Mouse (Mus musculus) embryonic facial prominence, embryonic 13.5 days (tissue): ENCODE data around the gene Trappc5. TPM values are rescaled to one million over a fixed set of nuclear protein-coding genes. Genes with fewer than 3 reads are reported as not detected.

ENCODE experiments used
- ATAC-seq: fragments of 200-750 bp; cut with Nextera tagmentation; 2 replicates; pipeline ENCODE4 v1.8.0; 2017; ENCODE audit warnings: low read depth; ENCODE audit not compliant: insufficient number of reproducible peaks, insufficient read depth, low FRiP score, low TSS enrichment
- H3K27ac ChIP-seq: fragments of 300-500 bp; sonication (generic); 2 replicates; pipeline ENCODE4 v1.5.1; 2015; ENCODE audit warnings: moderate library complexity, mild to moderate bottlenecking, inconsistent platforms
- H3K27me3 ChIP-seq: fragments of 300-500 bp; sonication (generic); 2 replicates; pipeline ENCODE4 v1.6.1; 2015; ENCODE audit warnings: mild to moderate bottlenecking, inconsistent platforms
- H3K36me3 ChIP-seq: fragments of 300-500 bp; sonication (generic); 2 replicates; pipeline ENCODE4 v1.6.1; 2015; ENCODE audit warnings: mild to moderate bottlenecking, inconsistent platforms
- H3K4me1 ChIP-seq: fragments of 300-500 bp; sonication (generic); 2 replicates; pipeline ENCODE4 v1.6.1; 2015; ENCODE audit warnings: inconsistent platforms
- H3K4me2 ChIP-seq: fragments of 300-500 bp; sonication (generic); 2 replicates; pipeline ENCODE4 v1.6.1; 2015; ENCODE audit warnings: moderate library complexity, mild to moderate bottlenecking, inconsistent platforms
- H3K4me3 ChIP-seq: fragments of 300-500 bp; sonication (generic); 2 replicates; pipeline ENCODE4 v1.5.1; 2015; ENCODE audit warnings: mild to moderate bottlenecking, inconsistent platforms
- H3K9ac ChIP-seq: fragments of 300-500 bp; sonication (generic); 2 replicates; pipeline ENCODE4 v1.6.1; 2015; ENCODE audit warnings: mild to moderate bottlenecking, inconsistent platforms
- H3K9me3 ChIP-seq: fragments of 300-500 bp; sonication (generic); 2 replicates; pipeline ENCODE4 v1.6.1; 2016; ENCODE audit warnings: inconsistent platforms
- WGBS: fragments of 180-500 bp; shearing (Covaris S2); methylation state at CpG from one replicate; pipeline ENCODE4 v1.1.7; 2015; ENCODE audit warnings: mixed read lengths; 5-methylcytosine and 5-hydroxymethylcytosine counted together
- polyA plus RNA-seq: library from polyadenylated mRNA; unstranded; fragments of >200 nt; fragmentation: Nextera tagmentation; extraction: Ambion mirVana; gene quantifications from 2 replicates; pipeline ENCODE4 v1.2.1, GENCODE M21; 2015

The Trappc5 gene
- polyA plus RNA-seq, result 42.0 and 43.0 TPM in 2 replicates

DNA sequence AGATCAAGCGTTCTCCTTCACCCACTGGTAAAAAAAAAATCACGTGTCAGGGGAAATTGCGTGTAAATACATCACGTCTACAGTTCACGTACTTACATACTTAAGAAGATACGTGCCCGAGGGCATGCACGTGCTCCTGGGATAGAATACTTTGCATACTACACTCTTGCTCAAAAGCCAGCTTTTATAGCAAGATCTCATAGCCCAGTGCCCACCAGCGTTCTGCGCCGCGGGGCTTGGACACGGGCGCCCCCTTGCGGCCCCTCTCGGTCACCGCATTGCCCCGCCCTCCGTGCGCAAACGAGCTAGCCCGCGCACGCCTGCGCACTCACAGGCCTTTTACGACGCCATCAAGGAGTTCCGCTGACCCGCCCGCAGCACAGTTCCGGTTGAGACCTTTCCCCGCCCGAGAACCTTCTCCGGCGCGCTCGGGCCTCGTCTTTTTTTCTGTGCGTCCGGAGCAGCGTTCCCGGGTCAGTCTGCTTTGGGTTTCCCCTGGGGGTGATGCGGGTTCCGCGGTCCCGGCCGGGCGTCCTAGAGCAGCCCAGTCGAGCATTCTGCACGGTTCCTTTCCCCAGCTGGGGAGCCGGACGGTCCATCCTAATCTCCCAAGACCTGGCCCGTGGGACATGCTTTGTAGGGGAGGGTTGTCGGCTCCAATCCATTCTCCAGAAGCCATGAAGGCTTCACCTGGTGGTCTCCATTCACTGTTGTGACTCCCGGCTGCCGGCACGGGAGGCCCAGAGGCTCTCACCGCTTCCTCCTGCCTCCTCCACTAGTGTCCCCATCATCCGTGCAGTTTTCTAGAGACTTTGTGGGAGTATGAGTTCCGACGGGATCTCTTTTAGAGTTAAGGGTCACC, at the start of gene Trappc5:
Trappc5 (plus strand) TSS at position 169 of the 862 bp plus-strand sequence.
- Histone ChIP-seq H3K27me3 (no peaks in the 10 kb centered on the region), H3K27ac (peak within 1 kb of the TSS; percentile 91)

DNA sequence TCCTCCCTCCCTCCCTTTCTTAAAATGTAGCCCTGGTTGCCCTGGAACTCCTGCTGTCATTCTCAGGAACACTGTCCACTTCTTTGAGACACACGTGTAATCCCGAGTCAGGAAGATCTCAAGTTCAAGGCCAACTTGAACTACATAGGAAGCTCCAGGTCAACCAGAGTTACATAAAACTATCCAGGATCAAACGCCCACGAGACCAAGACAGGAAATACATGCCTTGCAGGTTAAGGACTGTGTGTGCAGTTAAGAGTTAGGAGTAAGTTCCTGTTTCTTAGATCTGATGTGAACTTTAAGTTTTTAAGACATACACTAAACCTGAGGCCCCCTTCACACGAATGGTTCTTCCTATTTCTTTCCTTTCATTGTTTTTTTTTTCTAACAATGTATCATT, 49.1 kb upstream of the Trappc5 start:
- peaks cover 31% of the 10 kb centered on the region for H3K27me3 ChIP-seq
- H3K27ac ChIP-seq, result no peak overlapping the region
- no peak overlapping the region for H3K4me3 ChIP-seq
- H3K4me1 ChIP-seq, result peaks cover 13% of the 10 kb centered on the region
- no peak overlapping the region for H3K9ac ChIP-seq
- H3K9me3 ChIP-seq, result no peaks in the 10 kb centered on the region
- no peak for ATAC-seq
- 59% methylated on average over 5 of the region's 5 CpGs for WGBS
- H3K4me2 ChIP-seq, result no peak overlapping the region
- H3K36me3 ChIP-seq, result no peaks in the 10 kb centered on the region

More for the DNA sequence above, at the start of gene Trappc5:
- peaks cover 15% of the 10 kb centered on the region for H3K4me1 ChIP-seq
- ATAC-seq, result peak; percentile 81
- under 1% methylated on average over 61 of the region's 61 CpGs for WGBS
- H3K9me3 ChIP-seq, result no peaks in the 10 kb centered on the region
- peaks cover 29% of the 10 kb centered on the region for H3K36me3 ChIP-seq
- H3K9ac ChIP-seq, result peak within 1 kb of the TSS; percentile 99
- peak within 1 kb of the TSS; percentile 77 for H3K4me3 ChIP-seq
- H3K4me2 ChIP-seq, result peak within 1 kb of the TSS; percentile 86

DNA sequence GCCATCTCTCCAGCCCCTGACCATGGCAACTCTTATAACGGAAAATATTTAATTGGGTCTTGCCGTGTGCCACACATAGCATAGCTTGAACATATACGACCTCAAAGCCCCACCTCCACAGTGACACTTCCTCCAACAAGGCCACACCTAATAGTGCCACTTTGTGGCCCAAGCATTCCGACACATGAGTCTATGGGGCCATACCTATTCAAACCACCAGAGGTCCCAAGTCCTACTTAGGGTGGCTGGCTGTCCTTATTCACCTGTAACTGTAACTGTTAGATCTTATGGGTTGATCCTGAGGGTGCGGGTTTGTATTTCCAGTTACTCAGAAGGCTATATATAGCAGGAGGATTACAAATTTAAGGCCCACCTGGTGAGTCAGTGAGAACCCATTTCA, 48.1 kb upstream of the Trappc5 start:
- WGBS, result 25% methylated on average over 5 of the region's 5 CpGs
- Histone ChIP-seq H3K4me1 (peaks cover 7% of the 10 kb centered on the region; the same call in 1 of the 2 replicates), H3K27me3 (peaks cover 31% of the 10 kb centered on the region), H3K4me3 (no peak overlapping the region), H3K9me3 (no peaks in the 10 kb centered on the region), H3K9ac (no peak overlapping the region), H3K4me2 (no peak overlapping the region), H3K27ac (no peak overlapping the region), H3K36me3 (no peaks in the 10 kb centered on the region)
- no peak for ATAC-seq

DNA sequence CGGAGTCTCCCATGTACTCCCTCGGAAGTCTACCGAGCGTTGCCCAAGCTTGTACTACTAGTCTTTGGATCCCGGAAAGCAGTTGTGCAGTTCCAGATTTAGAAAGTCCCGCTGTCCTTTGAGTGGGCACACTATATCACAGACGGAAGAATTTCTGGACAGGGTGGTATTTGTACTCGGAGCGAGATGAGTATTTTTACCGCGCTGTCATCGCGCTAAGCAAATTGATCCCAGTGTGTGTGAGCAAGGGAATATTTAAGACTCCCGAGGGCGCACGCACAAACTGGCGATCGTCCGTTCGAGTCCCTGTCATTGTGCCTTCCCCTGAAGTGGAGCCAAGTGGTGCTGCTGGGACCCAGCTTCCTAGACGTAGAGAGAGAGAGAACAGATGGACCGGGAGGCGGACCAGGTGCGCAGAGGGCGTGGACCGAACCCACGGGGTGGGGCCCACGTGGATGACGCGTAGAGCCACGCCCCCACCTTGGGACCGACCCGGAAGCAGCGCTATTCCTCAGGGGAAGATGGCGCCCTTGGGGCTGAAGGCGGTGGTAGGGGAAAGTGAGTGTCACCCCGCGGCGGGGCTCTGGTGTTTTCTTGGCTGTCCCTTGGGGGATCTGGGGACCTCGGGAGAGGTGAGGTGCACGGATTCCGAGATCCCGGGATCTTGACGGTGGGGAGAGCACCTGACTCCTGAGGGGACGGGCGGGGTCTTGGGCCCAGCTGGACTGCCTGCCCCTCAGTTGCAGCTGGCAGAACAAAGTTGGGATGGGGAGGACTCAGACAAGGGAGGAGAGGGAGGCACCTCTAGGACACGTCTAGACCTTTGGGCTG, 45.2 kb upstream of the Trappc5 start, which contains the start of gene Stxbp2:
Stxbp2 (plus strand) TSS at position 309 of the 831 bp plus-strand sequence.
- Histone ChIP-seq H3K9ac (peak within 1 kb of the TSS; percentile 72), H3K4me1 (peaks cover 7% of the 10 kb centered on the region; the same call in 1 of the 2 replicates), H3K4me2 (peak within 1 kb of the TSS; percentile 76), H3K27ac (no peak within 1 kb of the TSS), H3K27me3 (peaks cover 31% of the 10 kb centered on the region), H3K9me3 (no peaks in the 10 kb centered on the region), H3K4me3 (peak within 1 kb of the TSS; percentile 56), H3K36me3 (no peaks in the 10 kb centered on the region)
- ATAC-seq, result peak; percentile 75
- 5% methylated on average over 47 of the region's 47 CpGs for WGBS

DNA sequence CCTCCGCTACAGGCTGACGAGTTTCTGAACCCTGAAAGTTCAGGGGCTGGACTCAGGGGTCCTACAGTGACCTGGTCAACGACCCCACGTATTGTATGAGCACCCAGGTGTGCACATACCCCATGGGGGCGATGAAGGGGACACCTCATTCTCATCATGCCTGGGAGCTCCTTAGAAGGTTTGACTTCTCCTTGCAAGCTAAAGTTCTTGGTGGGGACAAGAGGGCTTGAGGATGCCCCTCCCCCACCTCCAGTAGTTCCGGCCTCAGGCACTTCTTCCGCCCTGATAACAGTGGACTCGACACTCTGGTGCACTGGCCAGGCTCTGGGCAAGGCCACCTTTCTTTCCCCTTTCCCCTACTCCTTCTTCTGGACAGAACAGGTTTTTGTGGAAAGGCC, 44.6 kb upstream of the Trappc5 start:
- 18% methylated on average over 8 of the region's 8 CpGs for WGBS
- Histone ChIP-seq H3K27me3 (peaks cover 31% of the 10 kb centered on the region), H3K9ac (peak overlapping the region; percentile 72), H3K4me1 (peaks cover 7% of the 10 kb centered on the region; the same call in 1 of the 2 replicates), H3K4me3 (peak overlapping the region; percentile 56), H3K27ac (no peak overlapping the region), H3K4me2 (peak overlapping the region; percentile 76), H3K9me3 (no peaks in the 10 kb centered on the region), H3K36me3 (no peaks in the 10 kb centered on the region)
- ATAC-seq, result no peak

DNA sequence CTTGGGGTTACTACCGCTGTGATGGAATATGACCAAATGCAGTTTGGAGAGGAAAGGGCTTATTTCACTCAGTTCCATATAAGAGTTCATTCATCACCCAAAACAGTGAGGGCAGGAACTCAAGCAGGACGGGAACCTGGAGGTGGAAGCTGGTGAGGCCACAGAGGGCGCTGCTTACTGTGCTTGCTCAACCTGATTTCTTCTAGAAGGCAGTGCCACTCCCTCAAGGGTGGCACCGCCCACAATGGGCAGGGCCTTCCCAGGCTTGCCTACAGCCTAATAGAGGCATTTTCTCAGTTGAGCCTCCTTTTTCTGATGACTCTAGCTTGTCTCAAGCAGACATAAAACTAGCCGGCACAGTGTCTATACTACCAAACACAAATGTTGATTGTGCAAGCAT, 30.3 kb upstream of the Trappc5 start:
- WGBS, result 23% methylated on average over 5 of the region's 5 CpGs
- Histone ChIP-seq H3K4me2 (no peak overlapping the region), H3K4me3 (no peak overlapping the region), H3K9me3 (no peaks in the 10 kb centered on the region), H3K36me3 (0 out of 2 replicates have a peak, but pooled peaks cover 3% of the 10 kb centered on the region), H3K27ac (no peak overlapping the region), H3K9ac (no peak overlapping the region), H3K4me1 (no peaks in the 10 kb centered on the region), H3K27me3 (no peaks in the 10 kb centered on the region)
- ATAC-seq, result no peak

DNA sequence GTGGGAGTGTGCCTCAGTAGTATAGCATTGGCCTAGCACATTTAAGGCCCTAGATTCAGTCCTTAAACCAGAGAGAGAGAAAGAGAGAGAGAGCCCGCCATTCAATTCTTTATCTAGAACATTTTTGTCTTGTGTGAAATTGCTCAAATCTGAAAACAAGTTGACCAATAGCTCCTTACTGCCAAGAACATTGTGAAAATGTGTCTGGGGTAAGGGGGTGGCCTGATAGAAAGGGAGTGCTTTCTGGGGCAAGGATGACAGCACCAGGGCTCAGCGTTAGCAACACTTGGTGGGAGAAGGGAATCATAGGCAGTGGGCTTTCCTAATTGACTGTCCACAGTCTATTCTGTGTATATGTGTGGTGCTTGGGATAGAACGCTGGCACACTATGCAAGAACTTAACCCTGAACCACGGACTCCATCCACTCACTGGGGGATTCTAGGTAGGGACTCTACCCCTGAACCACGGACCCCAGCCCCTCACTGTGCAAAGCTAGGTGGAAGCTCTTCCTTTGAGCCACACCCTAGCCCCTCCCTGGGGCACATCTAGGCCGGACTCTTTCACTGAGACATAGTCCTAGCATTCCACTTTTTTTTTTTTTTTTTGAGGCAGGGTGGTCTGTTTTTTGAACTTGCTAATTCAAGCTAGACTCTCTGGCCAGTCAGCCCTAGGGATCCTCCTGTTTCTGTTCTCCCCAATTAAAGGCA, 29.1 kb upstream of the Trappc5 start:
- WGBS, result 79% methylated on average over 6 of the region's 6 CpGs
- no peak for ATAC-seq
- no peaks in the 10 kb centered on the region for H3K27me3 ChIP-seq
- no peak overlapping the region for H3K4me3 ChIP-seq
- H3K4me1 ChIP-seq, result no peaks in the 10 kb centered on the region
- no peak overlapping the region for H3K9ac ChIP-seq
- no peak overlapping the region for H3K4me2 ChIP-seq
- no peaks in the 10 kb centered on the region for H3K36me3 ChIP-seq
- no peak overlapping the region for H3K27ac ChIP-seq
- H3K9me3 ChIP-seq, result no peaks in the 10 kb centered on the region

DNA sequence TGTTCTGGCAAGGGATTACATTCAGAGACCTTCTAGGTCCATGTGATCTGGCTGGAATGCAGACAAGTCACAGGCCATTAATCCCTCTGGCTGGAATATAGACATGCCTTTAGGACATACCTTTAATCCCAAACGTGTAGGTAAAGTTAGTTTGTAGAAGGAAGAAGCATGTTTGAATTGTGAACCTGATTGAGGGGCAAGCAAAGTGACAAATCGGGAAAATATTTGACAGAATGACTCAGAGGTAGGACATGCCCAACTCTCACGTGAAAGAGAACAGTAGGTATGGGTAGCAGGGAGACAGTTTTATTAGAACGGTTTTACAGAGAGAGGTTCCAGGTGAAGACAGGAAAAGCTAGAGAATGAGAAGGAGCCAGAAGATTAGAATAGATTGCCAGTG, 28.5 kb upstream of the Trappc5 start:
- Histone ChIP-seq H3K4me3 (no peak overlapping the region), H3K36me3 (no peaks in the 10 kb centered on the region), H3K4me2 (no peak overlapping the region), H3K27me3 (no peaks in the 10 kb centered on the region), H3K4me1 (no peaks in the 10 kb centered on the region), H3K9me3 (no peaks in the 10 kb centered on the region), H3K27ac (no peak overlapping the region), H3K9ac (no peak overlapping the region)
- 70% methylated on average over 4 of the region's 4 CpGs for WGBS
- no peak for ATAC-seq

DNA sequence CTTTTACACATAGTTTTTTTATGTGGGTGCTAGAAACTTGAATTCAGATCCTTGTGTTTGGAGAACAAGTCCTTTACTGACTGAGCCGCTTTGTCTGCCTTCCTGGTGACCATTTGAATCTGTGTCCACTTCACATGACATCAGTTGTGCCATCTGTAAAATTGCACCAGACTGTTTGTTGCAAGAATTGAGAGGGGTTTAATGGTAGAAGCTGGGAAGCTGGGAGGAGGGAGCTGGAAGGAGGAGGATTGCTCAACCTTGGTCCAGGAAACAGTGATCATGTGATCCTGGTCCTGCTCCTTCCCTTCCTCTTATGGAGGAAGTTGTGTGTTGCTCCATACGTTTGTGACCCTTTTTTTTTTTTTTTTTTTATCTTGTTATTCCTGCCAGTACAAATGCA, 27.8 kb upstream of the Trappc5 start:
- Histone ChIP-seq H3K27ac (no peak overlapping the region), H3K4me2 (no peak overlapping the region), H3K9me3 (no peaks in the 10 kb centered on the region), H3K4me3 (no peak overlapping the region), H3K36me3 (no peaks in the 10 kb centered on the region), H3K9ac (no peak overlapping the region), H3K4me1 (no peaks in the 10 kb centered on the region), H3K27me3 (no peaks in the 10 kb centered on the region)
- ATAC-seq, result no peak
- WGBS, result 67% methylated on average over 2 of the region's 2 CpGs

DNA sequence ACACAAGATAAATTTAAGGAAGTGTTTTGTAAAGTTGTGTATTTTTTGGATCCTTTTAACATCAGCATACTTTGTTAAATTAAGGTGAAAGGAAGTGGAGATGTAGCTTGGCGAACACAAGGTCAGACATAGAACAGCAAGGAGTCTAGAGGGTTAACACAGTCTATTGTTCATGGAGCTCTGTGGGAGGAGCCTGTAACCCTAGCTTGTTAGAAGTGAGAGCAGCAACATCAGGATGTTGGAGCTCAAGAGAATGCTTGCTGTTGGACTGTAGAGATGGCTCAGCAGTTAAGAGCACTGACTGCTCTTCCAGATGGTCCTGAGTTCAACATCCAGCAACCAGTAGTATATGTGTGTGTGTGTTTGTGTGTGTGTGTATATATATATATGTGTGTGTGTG, 27.1 kb upstream of the Trappc5 start:
- no peaks in the 10 kb centered on the region for H3K36me3 ChIP-seq
- ATAC-seq, result peak; percentile 22; the same call in 1 of the 2 replicates
- H3K9ac ChIP-seq, result no peak overlapping the region
- H3K4me1 ChIP-seq, result no peaks in the 10 kb centered on the region
- no peak overlapping the region for H3K4me2 ChIP-seq
- no peak overlapping the region for H3K4me3 ChIP-seq
- no peaks in the 10 kb centered on the region for H3K27me3 ChIP-seq
- H3K27ac ChIP-seq, result no peak overlapping the region
- H3K9me3 ChIP-seq, result no peaks in the 10 kb centered on the region
- 41% methylated on average over 1 of the region's 1 CpGs for WGBS

DNA sequence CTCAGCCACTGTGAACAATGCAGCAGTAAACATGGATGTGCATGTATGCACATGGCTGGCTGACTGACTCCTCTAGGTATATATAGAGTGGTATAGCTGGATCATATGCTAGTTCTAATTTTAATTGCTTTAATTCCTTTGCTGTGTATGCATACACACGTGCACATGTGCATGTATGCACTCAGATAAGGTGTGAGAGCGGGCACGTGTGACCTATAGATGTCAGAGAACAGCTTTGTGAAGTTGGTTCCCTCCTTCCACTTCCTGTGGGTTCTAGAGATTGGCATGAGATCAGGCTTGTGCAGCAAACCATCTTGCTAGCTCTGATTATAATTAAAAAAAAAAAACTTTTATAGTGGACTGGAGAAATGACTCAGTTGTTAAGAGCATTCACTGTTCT, 23.3 kb upstream of the Trappc5 start:
- no peak overlapping the region for H3K4me2 ChIP-seq
- H3K4me3 ChIP-seq, result no peak overlapping the region
- ATAC-seq, result no peak
- no peaks in the 10 kb centered on the region for H3K9me3 ChIP-seq
- peaks cover 5% of the 10 kb centered on the region; the same call in 1 of the 2 replicates for H3K4me1 ChIP-seq
- H3K27ac ChIP-seq, result no peak overlapping the region
- WGBS, result 69% methylated on average over 3 of the region's 3 CpGs
- H3K9ac ChIP-seq, result no peak overlapping the region
- no peaks in the 10 kb centered on the region for H3K36me3 ChIP-seq
- H3K27me3 ChIP-seq, result no peaks in the 10 kb centered on the region
